Mouse (Mus musculus) CD4-positive helper T cell, adult 2 months (primary cell): ENCODE measurements around the gene Nr1h2.

Experiments used
- DNase-seq: peaks from one replicate; pipeline ENCODE4 v3.0.0-alpha.2; 2012; ENCODE audit warnings: low read depth, missing footprints, low spot score

The Nr1h2 gene

DNA sequence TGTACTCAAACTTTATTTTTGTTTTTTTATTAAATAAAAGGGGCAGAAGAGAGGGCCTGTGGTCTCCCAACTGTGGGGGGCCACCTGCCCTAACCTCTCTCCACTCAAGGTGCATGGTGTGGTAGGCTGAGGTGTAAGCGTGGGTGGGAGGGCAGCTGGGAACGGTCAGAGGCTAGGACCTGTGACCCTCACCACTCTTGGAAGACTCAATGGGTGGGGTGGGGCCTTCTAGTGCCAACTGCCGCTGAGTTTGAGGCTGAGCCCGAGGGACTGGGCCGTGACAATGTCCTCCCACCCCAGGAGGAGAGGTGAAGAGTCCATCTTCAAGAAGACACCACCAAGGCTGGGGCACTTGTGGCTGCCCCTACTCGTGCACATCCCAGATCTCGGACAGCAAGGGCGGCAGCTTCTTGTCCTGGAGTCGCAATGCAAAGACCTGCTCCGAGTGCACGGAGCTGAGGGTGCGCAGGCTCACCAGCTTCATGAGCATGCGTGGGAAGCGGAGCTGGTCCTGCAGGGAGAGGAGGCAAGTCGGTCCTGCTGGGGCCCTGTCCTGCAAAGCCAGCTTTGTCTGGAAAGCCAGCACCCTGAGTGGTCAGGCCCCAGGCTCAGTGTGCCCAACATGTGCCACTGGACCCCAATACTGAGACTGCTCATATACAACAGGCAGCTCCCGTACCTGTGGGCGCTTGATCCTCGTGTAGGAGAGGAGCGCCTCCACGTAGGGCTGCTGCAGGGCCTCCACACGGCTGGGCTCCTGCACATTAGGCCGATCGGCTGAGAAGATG, 3.9 kb downstream of the Nr1h2 start:
- DNase-seq = no peak

DNA sequence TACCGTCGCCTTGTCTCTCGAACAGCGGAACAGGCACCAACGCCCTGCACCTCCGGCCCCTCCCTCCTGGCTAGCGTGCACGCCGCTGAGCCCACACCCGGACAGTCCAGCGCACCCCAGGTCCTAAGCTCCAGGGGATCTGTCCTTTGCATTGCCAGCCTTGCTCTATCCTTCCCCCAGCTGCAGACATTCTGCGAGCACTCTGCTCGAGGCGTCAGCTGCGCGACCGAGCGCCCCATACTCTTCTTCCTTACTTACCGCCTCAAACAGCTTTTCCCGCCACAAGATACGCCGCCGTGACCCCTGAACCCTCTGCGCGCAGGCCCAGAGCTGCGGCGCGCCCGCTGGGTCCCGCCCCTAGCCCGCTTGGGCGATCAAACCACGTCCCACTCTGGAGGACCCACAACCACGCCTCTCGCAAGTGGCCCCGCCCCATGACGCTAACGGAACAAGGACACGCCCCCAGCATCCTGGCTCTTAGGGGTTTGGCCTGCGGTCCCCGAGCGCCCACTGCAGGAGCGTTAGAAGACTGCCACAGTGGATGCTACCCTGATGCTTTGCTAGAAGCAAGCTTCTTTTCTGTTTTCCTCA, 5.2 kb downstream of the Nr1h2 start, which contains the start of gene Pold1:
Gene Pold1, minus strand, starts transcription at position 353 of the 591 bp plus-strand sequence.
- peak; percentile 99 for DNase-seq

DNA sequence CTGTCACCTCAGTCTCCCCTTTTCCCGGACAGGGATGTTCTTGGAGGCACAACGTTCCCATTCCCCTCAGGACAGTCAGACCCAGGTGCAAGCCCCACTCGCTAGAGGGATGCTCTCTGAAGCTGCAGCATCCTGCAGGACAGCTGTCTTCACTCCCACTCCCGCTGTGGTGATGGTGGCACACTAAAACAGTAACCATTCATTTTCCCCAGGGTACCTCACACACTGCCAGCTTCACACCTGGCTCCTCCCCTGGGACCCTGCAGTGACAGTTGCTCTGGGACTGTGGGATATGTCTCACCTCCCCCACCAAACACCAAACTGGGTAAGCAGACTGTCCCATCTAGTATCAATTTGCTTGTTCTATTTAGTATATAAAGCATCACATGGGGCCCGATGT, 6.0 kb downstream of the Nr1h2 start:
- DNase-seq = peak; percentile 22

DNA sequence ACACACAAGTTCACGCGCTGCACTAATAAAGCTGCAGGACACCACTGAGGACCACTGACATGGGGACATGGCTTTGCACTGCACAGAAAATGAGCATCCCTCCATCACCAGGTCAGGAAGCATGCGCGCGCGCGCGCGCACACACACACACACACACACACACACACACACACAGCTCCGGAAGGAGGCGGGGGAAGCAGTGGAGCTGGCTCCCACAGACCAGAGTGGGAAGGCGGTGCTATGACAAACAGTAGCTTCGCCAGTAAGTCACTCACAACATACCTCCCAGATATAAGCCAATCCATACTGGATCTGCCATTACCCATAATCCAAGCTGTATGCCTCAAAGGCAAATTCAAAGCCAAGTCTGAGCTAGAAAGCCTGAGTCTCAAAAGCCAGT, 6.7 kb downstream of the Nr1h2 start:
- DNase-seq = peak; percentile 70

DNA sequence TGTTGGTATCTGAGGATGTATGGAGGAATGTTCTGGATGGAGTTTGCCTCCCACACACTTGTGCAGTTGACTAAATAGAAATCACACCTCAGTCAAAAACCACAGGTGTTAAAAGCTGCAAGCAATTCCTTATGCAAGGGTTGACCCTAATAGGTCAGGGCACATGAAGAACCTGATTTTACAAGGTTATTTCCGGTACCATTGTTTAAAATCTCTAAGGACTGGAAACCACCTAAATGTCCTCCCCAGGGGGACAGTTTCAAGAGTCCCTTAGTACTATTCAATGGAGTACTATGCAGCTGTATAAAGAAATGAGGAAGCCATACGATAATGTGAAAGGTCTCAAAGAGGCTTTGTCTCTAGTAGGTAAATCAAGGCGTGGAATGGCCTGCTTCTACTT, 7.5 kb downstream of the Nr1h2 start:
- DNase-seq = no peak

DNA sequence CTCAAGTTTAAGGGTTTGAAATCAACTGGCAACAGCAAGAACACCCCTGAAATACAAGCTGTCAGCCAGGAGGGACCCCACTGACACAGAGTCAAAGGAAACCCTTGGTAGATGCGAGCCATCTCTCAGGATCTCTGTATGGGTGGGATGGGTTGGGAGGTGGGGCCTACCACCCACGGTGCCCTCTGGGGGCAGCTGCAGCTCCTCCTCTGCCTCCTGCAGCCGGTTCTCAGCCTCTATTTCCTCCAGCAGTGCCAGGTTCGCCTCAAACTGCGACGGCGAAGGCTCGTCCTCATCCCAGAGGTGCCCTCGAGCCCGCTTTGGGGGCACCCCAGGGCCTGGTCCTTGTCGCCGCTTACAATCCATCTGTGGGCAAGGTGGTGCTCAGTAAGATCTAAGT, 10.7 kb downstream of the Nr1h2 start:
- DNase-seq = no peak

DNA sequence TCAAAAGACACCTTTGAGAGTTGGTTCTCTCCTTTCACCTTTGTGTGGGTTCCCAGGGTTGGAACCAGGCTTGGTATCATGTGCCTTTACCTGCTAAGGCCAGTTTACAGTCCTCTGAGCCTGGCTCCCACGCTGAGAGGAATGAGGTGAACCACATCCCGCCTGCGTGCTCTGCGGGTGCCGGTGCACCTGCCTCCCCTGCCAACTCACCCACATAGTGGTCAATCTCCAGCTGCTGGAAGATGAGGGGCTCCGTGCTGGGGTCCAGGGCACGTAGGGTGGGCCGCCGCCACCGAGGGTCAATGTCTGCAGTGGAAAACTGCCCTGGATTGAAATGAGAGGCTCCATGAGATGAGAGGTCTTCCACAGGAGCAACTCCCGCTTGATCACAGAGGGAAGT, 11.2 kb downstream of the Nr1h2 start:
- DNase-seq = no peak

DNA sequence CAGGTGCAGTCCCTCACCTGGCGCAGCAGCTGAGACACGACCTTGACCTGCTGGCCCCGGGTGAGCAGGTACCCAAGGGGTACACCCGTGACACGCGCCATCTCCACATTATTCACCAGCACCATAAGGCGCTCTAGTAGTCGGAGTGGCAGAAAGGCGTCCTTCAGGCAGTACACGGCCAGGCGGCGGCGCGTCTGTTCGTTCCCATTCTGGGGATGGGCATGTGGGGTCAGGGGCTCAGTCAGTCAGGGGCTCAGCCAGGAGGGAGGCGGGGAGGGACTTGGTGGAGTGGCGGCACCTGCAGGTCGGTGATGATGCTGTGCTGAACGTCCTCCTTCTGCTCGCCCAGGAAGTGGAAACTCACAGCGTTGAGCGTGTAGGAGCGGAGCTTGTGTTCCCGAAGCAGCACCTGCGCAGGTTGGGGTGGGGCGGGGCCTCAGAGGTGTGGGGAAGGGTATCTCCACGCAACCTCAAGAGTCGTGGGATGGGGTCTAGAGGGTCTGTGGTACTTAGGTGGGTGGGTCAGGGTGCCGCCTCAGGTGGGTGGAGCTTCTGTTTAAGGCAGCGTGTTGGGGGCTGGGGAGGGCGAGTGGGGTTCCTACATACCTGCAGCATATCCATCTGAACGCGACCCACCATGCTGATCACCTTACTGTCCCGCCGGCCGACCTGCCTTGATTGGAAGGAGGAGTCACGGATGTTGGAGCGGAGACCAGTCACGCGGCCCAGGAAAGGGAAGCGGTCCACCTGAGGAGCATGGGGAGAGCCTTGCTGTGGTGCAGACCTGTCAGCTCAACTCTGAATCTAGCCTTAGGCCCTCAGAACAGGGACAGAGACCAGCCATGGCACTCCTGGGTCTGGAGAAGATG, 14.8 kb downstream of the Nr1h2 start:
- no peak for DNase-seq

DNA sequence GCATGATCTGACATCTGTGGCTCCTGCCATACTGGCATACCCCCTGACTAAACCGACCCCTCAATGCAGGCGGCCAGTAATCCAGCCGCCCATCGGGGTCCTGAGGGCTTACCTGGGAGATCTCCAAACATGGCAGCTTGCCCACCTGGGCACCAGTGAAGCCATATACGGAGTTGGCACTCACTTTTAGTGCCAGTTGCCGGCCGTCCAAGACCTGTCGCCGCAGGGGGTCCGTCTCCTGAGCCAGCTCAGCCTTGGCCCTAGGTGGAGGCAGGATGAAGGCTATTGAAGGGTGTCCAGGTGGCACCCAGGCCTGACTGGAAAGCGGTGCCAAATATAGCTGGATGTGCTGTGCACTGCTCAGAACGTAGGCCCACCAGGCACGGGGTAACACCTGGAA, 16.3 kb downstream of the Nr1h2 start:
- DNase-seq = no peak

DNA sequence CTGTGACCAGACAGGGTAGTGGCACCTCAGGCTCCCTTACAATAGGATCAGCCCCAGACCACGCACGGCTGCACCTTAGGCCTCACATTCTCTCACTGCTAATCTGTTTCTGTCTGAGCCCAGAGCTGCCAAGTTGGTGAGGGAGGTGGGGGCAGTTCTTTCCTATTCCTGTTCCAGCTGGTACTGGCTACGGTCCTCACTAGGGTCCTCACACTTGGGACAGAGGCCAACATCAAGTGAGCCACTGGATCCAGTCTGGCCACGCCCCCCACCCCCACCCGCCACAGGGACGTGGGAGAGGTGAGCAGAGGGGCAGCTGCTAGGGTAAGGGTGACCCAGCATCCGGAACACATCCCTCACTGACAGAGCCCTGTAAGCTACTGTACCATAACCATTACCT, 16.7 kb downstream of the Nr1h2 start:
- no peak for DNase-seq

DNA sequence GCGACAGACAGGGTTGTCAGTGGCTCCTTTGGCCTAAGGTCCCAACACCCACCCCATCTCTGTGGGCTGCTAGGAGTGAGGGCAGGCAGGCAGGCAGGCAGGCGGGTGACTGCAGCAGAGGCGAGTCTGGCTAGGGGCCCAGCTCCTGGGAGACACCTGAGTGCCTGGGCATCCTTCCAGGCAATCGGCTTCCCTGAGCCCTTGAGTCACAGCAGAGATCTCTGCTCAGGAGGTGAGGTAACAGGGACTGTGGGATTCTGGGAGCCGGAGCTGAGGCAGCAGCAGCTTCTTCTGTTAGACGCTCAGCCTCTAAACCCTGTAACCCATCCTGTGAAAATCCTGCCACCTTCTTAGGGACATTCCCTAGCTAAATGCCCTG, 17.2 kb downstream of the Nr1h2 start:
- no peak for DNase-seq

DNA sequence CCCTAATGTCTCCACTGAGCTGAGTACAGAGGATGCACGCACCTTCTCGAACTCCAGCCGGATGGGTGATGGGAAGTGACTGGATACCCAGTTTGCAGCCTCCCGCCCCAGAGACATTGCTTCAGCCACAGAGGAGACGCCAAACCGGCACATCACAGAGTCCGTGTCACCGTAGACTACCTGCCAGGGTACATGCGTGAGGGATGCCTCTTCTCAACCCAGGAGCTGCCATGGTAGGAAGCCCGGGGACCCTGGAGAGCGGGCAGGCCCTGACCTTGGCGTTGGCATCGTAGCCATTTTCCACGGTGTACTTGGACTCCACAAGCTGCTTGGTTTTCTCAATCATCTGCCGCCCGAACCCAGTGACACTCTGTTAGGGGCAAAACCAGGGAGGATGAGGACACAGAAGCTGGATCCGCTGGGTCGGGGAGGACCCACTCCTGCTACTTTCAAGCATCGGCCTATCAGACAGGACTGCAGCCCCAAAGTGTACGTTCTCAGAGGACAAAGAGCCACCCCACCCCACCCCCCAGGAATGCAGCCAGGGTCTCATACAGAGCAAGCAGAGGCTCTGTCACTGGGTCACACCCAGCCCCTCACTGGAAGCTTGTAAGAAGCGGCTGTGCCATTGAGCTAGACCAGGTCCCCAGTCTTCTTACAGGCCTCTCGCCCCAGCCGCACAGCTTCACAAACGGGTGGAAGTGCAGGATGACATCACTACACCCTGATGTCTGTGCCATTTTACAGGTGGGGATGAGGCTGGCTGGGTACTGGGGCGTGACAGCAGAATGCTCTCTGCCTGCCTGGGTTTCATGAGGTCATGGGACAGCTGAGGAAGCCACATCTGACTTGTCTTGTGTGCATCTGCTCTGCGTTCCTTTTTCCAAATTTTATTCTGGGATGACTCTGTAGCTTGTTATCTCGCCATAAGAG, 17.8 kb downstream of the Nr1h2 start:
- no peak for DNase-seq

DNA sequence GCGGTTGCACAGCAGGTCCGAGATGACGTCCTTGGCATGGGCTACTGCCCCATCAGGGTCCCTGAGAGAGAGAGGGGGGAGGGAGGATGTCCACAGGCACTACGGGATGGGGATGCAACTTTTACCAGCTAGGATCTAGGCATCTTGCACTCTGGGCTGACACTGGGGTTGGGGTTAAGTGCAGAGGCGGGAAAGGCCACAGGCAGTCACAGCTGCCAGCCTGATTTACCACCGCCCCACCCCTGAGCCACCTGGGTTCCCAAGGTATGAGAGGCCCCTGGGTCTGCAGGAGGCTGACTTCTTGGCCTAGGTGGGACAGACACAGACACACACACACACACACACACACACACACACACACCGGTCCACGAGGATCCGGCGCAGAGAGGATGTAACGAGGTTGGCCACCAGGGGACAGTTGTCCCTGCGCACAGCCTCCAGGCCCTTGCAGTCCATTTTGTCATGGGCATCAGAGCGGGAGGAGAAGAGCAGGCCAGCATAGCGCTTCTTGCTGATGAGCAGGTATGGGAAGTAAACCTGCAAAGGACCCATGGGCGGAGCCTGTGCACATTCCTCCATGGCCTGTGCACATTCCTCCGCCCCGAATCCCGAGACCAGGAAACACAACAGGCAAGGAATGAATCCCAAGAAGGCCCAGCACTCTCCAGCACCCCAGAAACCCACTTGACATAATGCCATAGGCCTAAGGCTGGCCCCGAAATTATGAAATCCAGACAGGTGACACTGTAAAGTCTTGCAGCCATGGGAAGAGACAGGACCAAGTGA, 18.9 kb downstream of the Nr1h2 start:
- no peak for DNase-seq

DNA sequence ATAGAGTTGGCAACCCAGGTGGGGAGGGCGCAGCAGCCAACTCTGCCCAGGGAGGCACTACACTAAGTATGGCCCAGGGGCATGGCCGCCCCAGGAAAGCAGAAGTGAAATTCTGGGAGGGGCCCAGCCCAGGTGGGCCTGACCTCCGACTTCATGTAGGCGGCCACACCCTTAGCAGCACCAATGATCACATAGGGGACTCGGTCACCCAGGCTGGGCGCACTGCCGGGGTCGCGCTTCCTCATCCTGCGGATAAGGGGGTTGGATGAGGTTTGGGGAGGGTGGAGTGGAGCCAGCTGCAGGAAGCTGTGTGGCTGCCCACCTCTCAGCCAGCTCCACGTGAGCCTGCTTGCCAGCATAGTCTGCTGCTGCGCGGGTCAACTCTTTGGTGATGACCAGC, 19.5 kb downstream of the Nr1h2 start:
- no peak for DNase-seq

DNA sequence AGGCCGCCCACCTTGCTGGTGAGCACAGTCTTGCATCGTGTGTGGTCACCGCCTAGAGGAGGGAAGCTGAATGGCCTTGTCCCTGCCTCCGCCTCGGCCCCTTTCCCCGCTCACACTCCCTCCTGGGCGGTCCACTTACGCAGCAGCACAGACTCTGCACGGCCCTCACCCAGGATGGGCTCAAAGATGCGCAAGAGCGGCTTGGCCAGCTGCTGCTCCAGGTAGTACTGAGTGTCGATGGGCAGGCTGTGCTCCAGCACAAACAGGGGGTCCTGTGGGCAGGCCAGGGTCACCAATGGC, 20.1 kb downstream of the Nr1h2 start:
- DNase-seq = no peak

DNA sequence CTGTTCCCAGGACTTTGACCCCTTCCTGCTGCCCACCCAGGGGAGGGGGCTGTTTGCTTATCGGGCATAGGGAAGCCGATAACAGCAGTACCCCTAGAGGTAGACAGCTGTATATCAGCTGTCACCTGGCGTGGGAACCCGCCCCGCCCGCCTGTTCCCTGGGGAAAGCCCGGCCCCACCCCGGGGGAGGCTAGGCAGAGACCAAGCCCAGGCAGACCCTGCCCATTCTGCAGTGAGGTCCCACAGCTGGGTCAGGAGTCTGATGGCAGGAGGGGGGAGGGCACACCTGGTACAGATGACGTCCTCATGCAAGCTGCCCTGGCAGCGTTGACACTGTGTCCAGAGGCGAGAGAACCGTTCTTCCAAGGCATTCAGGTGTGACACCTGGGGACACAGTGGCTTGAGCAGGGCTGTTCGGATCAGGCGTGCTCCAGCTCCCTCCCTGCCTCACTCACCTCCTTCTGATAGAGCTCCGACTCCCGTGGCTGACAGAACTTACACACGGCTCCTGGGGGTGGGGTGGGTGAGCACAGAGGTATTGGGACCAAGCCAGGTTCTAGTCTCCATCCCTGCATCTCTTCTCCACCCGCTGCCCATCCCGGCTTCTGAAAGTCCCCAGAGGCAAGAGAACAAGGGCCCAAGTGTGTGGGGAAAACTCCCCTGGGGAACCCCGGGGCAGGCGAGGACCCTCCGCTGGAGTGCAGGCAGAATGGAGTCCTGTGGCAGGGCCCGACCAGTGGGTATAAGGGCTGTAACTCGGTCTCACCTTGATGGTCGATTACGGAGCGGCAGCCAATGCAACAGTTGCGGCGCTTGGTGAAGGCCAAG, 20.6 kb downstream of the Nr1h2 start:
- DNase-seq = no peak

DNA sequence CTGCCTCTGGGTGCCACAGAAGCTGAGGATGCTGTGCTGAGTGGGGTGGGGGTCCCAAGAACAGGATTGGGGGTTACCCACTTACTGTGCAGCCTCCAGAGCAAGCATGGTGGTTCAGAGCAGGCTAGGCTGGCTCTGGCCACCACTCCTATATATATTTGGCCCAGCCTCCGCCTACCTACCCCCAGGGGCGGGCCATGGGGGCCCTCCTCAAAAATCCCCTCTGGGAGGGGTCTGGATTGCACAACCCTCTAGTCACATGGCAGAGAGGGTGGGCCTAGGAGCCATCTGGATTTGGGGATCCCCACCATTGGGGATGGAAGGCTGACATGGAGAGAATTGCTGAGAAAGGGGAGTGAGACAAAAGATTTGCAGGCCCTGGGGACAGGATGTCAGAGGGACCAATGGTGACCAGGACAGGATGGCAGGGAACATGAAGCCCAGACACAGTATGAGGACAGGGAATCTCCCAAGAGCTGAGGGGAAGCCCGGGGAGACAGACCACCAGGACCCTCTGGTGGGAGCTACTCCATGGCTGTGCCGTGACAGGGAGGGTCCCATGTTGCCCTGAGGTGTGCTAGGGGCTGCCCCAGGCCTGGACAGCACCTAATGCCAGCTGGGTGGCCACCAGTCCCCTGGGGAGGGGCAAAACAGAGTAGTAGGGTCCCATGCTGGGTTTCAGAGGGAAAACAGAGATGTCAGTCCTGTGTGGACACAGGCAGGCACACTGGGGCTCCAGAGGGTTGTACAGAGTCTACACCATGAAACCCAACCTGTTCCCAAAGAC, 21.6 kb downstream of the Nr1h2 start, which contains the start of gene Spib:
Gene Spib, minus strand, starts transcription at position 126 of the 787 bp plus-strand sequence.
- no peak for DNase-seq

DNA sequence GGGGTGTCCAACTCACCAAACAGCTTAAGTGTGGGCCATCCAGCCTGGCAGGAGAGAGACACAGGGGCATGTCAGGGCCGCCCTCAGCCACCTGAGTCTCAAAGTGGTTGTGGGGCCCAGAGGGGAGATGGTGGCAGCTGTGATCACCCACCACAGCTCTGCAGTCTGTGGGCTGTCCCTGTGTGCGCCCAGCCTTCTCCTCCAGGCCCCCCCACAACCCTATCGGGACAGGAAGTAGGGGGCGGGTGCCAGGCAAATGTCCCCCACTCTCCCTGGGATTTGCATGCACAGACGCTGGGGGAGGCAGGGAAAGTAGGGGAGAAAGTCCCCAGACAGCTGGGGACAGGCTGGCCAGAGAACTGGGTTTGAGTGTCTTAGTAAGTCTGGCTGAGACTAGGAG, 22.5 kb downstream of the Nr1h2 start:
- DNase-seq = no peak

DNA sequence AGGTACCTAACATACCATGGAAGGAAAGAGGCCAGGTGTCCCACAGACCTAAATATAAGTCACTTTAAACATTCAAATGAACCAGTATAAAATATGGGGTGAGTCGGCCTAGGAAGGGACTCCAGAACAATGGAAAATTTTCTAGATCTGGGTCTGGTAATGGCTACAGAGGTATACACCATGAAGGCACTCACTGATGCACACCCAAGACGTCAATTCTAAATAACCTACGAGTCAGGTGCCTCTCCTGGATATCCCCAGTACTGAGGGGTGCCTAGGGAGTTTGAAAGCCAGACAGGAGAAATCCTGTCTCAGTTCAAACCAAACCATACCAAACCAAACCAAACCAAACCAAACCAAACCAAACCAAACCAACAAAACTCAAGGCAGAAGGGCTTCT, 23.2 kb downstream of the Nr1h2 start:
- DNase-seq = no peak
